Mouse (Mus musculus) heart, postnatal 36 days (tissue): ENCODE measurements around the gene Qpctl. TPM values are rescaled to one million over a fixed set of nuclear protein-coding genes. Genes with fewer than 3 reads are reported as not detected.
"Not testable (repeated sequence)": the region's sequence is repeated elsewhere in the genome, so short reads cannot be mapped to it uniquely, and the experiment has no call there.

Experiments used
- DNase-seq, 2 experiments: peaks; one replicate each; pipeline ENCODE4 v3.0.0; 2021 to 2022
- intact Hi-C: fragments of 180-260 bp; cut with DNase I; formaldehyde crosslinking; loops from one replicate; pipeline ENCODE4 v1.15.1; 2025
- total RNA-seq, 2 experiments: library from RNA; stranded (reverse); gene quantifications; 2 replicates each; pipeline ENCODE4 v1.2.3; 2021

Qpctl gene
- total RNA-seq, 2 experiments from 2014 or later: 3.8 to 4.8 TPM

DNA sequence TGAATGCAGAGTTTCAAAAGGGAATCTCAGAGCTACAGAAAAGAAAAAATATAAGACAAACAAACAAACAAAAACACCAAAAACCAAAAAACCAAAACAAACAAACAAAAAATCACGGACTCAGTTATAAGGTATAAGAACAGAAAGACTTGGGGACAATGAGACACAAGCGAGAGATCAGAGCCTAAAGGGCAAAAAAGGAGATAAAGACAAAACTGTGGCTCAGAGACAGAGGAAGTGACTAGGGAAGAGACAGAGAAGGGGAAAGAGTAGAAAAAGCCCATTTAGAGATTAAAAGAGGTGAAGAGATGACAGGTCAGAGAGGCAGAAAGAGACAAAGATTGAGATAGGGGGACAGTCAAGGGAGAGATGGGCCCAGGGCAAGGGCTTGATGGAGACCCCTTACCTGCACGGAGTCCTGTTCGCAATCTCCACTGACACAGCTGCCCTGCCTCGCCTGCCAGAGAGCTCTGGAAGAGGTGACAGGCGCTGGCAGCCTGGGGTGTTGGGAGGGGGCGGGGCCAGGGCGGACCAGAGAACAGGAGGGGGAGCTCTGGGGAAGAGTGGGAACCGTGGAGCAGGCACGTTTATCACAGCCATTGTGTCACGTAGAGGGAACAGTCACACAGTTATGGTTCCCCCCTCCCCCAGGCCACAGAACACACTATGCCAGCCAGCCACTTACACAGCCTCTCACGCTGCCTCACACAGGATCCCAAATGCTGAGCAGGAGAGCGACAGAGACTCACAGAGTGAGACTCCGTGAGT, 16.7 kb upstream of the Qpctl start, which contains the start of gene Gipr:
Gene Gipr (minus strand): TSS at position 472 of the 768 bp plus-strand sequence.
- intact Hi-C loops: no loop called here
- peak in 1 of 2 experiments; percentile 34 for DNase-seq

DNA sequence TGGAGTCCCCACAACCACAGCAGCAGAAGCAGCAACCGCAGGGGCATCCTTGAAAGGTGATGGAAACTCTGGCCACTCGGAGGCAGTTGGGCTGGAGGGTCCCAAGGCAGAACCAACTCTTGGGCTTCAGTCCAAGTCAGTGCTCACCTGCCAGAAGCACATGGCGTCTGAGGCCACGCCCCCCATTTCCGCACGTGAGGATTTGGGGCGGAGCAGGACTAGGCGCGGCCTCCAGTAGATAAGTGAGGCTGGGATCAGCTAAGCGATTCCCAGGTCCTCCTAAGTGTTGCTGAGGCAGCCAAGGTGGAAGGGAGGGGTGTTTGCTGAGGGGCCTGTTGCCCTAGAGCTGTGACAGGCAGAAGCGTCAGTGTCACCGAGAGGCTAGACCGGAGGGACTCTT, 15.9 kb upstream of the Qpctl start:
- intact Hi-C loops: no loop called here

DNA sequence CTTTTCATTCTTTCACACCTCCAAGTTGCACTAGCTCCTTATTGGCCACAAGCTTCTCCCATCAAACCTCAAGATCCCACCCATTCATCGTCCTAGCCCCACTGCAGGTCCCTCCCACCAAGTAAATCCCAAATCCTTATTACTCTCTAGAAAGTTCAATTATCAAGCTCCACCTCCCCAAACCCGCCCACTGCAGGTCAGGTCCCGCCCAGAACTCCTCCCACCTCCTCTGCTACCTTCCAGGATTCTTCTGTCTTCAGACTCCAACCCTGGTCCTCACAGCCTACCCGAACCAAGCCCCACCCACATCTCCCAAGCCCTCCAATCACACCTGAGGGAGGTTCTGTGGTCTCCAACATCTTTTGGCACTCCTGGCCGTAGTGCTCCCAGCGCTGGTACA, 15.1 kb upstream of the Qpctl start:
- intact Hi-C loops: no loop called here
- DNase-seq: no peak

More for the DNA sequence above, 15.9 kb upstream of the Qpctl start:
- no peak for DNase-seq

DNA sequence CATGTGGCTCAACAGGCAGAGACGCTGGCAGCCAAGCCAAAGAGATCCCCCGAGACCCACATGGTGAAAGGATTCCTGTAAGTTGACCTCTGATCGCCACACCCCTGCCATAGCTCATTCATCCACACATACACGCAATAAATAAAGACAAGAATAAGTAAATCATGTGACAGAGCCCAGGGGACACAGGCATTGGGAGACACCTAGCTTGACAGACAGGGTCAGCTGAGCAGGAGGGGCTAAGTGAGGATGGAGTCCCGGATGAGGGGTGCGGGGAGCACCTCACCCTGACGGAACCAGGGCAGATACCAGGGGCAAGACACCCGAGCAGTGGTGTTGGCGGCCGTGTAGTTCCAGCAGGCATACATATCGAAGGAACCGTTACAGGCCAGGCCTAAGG, 14.7 kb upstream of the Qpctl start:
- DNase-seq: no peak
- intact Hi-C loops: no loop called here

DNA sequence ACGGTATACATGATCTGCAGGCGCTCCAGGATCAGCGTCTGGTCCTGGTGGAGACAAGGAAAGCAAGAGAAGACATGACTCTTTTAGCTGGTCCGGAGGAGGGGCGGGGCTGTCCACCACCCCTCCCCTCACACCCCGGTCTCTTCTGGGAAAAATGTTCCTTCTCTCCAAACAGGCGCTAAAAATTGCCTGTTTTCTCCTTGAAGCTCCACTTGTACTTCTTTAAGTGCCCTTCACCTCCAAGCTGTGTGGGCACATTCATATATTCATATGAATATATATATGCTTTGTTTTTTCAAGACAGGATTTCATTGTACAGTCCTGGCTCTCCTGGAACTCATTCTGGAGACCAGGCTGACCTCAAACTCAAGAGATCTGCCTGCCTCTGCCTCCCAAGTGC, 13.8 kb upstream of the Qpctl start:
- DNase-seq: no peak
- intact Hi-C loops: no loop called here

DNA sequence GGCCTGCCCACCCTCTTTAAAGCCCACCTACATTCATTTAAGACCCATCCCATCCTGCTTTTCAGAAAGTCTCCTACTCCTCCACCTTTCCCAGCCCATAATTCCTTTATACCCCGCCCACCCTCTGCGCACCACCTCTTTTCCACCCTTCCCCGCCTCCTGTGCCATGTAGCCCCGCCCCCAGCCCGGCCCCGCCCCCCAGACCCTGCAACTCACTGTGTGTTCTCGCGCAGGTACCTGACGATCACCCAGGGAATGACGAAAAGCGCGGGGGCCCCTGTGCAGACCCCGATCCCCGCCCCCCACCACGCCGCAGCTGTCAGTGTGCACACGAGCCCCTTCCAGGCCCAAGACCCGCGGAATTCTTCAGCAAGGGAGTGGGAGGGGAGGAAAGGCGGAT, 11.0 kb upstream of the Qpctl start:
- intact Hi-C loops: no loop called here
- DNase-seq: no peak

DNA sequence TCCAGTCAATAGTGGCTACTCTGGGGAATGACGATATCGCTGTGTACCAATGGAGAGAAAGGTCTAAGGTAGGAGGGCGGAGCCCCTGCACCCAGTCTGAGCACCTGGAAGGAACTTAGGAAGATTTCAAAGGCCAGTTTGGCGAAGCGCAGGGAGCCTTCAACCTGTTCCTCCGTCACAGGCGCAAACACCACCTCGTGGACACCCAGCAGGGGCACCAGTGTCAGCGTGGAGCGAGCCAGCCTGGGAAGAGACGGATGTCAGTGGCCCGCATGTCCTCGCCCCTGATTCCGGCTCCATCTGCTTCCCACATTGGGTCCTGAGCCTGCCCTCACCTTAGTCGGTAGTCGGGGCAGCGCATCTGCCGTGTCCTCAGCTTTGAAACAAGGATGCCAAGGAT, 10.3 kb upstream of the Qpctl start:
- DNase-seq: no peak
- intact Hi-C loops: loop anchor here (5.0 kb wide), 1 partner anchor 138 kb away; no protein-coding TSS in a partner anchor

DNA sequence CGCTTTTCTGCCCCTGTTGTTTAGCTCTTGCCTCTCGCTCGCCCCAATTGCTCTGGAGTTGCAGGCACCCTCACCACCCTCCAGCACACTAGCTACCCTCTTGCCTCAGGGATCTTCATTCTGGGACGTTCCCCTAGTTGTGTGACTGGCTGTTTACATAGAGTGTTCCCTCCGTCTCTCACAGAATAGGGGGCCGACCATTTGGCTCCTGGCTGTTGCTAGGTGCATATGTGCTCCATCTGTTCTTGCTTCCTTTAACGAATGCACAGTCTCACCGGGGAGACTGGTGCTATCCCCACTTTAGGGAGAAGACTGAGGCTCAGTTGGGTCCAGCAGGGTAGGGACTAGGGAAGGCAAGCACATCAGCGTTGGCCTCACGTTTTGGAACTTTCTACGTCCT, 9.5 kb upstream of the Qpctl start:
- intact Hi-C loops: loop anchor here (5.0 kb wide), 1 partner anchor 139 kb away; no protein-coding TSS in a partner anchor
- no peak for DNase-seq

DNA sequence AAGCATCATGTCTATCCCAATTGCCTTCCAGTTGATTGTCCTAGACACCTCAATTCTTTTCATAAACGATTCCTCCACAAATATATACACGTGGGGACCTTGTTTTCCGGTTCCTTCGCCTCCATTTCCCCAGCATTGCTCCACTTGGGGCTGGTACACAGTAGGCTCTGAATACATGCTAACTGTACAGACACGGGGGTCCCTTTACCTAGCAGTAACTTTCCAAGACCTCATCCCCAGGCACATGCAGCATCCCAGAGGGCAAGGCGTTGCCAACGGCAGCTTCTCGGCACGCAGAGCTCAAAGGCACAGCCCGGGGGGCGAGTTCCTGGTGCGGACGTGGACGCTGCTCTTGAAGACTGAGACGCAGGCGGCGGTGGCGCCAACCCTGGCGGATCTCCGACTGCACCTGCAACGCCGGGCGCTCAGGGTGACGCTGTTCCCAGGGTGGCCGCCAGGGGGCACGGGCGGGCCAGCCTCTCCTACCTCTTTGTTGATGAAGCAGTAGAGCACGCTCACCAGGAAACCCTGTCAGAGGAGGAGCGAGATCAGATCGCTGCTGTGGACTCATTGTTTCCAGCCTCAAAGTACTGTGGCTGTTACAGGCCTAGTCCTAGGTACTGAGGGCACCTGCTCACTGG, 8.2 kb upstream of the Qpctl start:
- DNase-seq: peak; percentile 91 to 95
- intact Hi-C loops: loop anchor here (1.0 to 5.0 kb wide), 3 partner anchors 15 to 140 kb away; no protein-coding TSS in a partner anchor

DNA sequence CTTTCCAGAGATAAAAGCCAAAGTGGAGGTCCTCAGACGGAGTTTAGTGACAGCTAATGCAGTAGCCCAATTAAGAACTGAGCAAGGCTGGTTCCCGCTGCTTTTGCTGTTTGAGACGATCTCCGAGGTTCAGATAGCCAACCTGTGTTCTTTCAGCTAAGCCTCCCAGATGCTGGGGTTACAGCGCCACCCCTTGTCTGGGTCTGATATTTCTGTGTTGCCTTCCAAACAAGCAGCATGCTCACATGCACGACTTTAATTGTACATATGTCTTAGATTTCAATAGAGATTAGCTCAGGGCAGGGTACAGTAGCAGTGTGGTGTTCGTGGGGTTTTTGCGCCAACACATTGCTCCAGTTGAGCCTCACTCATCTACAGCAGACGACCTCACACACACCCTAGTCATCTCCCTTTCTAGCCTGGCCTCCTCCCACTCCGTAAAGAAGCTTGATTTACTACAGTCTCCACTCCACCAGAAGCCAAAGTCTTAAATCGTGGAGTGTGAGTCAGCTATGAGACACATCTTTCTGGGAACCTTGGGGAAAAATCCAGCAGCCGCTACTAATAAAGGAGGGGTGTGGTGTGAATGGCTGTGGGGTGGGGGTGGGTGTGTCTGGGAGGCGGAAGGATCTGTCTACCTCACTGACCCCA, 6.9 kb upstream of the Qpctl start:
- DNase-seq: no peak
- intact Hi-C loops: loop anchor here (2.0 to 5.0 kb wide), 2 partner anchors 53 to 141 kb away; no protein-coding TSS in a partner anchor

DNA sequence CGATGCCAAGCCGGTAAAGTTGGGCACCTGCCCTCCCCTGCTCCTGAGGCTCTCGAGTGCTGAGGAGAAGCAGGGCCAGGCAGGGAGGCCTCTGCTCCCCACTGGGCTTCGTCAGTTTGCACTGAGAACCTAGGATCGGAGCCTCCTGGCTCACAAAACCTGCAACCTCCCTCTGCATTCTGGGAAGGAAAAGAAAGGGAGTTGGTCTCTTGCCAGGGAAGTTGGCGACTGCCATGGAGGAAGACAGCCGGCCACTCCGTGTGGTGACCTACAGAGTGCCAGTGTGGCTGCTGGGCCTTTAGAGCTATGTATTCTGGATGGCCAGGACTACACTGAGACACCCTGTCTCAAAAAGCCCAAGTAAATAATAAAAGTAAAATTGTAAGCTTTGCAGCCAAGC, 5.7 kb upstream of the Qpctl start:
- intact Hi-C loops: loop anchor here (5.0 kb wide), 1 partner anchor 143 kb away; no protein-coding TSS in a partner anchor
- no peak for DNase-seq

DNA sequence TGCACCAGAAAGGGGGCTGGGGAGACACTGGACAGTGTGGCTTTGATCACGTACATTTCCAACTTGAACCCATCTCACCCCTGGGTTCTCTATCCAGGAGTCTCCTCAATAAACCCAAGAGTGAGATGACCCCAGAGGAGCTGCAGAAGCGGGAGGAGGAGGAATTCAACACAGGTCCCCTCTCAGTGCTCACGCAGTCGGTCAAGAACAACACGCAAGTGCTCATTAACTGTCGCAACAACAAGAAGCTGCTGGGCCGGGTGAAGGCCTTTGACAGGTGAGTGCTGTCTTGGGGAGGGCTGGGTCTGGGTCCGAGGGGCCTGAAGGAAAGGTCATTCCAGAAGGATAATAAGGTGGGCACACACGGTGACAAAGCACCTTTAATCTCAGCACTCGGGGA, 2.0 kb upstream of the Qpctl start:
- DNase-seq, intact Hi-C loops: not testable (repeated sequence)

DNA sequence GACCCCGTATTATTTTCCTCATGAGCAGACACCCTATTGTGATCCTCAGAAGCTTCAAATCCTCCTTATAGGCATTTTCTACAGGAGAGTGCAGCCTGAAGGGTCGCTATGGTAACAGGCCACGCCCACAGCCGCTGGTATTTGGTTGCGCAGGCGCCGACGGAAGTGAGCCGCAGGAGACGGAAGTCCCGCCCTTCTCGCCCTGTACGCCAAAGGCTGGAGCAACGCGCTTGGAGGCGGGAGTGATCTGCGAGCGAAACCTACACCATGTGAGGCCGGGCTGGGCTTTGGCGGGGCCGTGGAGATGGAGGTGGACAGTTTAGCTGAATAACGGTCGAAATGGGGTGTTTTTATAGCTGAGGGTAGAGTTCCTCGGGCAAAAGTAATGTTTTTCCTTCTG, 535 bp upstream of the Qpctl start, which contains the start of gene Snrpd2:
Gene Snrpd2 (plus strand): TSS at position 97 of the 400 bp plus-strand sequence.
- intact Hi-C loops: no loop called here
- DNase-seq: peak; percentile 97 to 99

DNA sequence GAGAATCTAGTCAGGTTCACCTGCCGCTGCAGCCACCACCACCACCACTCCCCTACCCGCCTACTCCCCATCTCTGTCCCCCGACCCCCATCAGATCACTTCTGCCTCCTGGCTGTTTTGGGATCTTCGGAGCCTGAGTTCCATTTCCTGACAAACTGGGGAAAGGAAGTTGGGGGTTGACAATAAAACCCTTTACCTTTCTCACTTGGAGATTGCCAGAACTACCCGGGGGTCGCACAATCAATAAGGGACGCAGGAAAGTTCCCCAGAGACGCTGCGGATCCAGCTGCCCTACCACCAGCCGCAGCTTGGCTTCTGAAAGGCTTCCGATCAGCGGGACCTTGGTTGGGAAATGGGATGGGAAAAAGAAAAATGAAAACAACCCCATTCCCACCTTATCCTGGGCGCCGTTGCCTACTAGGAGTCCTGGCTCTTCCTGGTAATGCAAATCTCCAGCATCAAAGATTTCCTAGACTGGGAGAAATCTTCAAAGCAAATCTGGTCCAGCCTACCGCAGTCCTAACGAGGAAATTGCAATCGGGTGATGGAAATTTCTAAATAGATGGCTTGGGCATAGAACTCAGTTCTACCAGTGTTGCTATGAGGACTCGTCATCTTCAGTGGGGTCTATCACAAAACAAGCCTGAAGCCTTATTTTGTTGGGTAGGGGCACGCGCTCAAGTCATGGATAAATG, 764 bp downstream of the Qpctl start:
- intact Hi-C loops: loop anchor here (1.0 kb wide), 1 partner anchor 14 kb away; no protein-coding TSS in a partner anchor

DNA sequence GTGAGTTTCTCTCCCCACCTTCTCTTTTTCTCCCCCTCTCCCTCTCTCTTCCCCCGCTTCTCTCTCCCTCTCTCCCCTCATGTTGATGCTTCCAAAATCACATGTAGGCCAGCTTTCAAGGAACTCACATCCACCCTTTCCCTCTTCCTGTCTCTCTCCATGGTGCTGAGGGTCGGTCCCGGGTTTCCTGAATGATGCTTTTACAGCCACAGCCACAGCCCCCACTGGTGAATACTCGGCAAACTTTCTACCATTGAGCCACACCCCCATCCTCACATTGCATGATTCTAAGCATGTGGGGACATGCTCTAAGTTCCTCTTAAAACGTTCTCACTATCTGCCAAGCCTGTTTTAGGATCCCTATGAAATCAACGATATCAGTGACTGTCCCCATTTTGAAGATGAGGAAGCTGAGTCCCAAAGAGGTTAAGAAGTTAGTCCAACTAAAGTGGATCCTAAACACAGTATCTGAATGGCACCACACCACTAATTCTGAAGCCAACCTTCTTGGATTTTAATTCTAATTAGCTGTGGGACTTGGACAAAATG, 1.5 kb downstream of the Qpctl start:
- intact Hi-C loops: loop anchor here (1.0 kb wide), 1 partner anchor 13 kb away; no protein-coding TSS in a partner anchor
- DNase-seq: no peak

More for the DNA sequence above, 764 bp downstream of the Qpctl start:
- DNase-seq: no peak

DNA sequence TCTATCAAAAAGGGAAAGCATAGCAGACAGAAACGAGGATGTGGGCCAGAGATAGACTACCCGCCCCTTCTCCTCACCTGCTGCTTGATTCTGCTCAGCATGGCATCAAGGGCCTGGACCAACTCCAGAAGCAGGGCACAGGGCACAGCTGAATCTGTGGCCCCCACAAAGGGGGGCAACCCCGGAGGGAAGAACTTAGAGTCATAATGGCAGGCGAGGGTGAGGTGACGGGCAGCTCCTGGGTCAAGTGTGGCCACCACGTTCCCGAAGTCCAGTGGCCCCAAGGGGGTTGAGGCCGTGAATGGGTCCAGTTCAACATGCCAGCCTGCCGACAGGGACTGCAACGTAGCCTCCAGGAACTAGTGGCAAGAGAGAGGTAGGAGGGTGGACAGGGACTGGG, 2.3 kb downstream of the Qpctl start:
- intact Hi-C loops: no loop called here
- no peak for DNase-seq

DNA sequence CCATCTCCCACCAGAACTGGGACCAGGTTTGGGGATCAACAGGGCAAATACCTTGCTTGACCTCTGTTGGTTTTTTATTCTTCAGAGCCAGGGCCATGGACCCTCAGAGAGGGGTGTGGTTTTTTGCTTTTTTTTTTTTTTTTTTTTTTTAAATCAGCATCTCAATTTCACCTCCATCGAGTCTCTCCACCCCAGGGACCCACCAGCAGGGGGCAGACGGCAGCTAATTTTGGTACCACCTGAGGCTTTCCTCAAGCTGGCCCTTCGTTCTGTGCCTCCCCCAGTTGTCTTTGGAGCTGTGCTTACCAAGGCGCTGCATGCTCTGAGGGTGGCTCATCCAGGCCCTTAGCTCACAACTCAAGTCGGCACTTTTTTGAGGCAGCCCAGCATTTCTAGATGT, 11.7 kb downstream of the Qpctl start:
- intact Hi-C loops: no loop called here
- peak in 1 of 2 experiments; percentile 53 for DNase-seq

DNA sequence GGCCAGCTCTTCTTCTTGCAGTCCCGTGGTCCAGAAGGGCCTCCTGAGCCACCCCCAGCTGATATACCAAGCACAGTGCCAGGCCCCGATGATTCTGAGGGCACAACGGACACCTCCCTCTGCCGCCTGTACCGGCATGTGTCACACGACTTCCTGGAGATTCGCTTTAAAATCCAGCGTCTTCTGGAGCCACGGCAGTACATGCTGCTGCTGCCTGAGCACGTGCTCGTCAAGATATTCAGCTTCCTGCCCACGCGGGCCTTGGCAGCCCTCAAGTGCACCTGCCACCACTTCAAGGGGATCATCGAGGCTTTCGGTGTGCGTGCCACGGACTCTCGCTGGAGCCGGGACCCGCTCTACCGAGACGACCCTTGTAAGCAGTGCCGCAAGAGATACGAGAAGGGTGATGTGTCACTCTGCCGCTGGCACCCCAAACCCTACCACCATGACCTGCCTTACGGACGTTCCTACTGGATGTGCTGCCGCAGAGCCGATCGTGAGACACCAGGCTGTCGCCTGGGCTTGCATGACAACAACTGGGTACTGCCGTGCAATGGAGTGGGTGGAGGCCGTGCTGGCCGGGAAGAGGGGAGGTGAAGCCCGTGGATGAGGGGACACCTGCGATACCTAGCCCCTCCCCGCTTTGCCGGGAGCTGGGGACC, 12.3 kb downstream of the Qpctl start:
- no peak for DNase-seq
- intact Hi-C loops: no loop called here

DNA sequence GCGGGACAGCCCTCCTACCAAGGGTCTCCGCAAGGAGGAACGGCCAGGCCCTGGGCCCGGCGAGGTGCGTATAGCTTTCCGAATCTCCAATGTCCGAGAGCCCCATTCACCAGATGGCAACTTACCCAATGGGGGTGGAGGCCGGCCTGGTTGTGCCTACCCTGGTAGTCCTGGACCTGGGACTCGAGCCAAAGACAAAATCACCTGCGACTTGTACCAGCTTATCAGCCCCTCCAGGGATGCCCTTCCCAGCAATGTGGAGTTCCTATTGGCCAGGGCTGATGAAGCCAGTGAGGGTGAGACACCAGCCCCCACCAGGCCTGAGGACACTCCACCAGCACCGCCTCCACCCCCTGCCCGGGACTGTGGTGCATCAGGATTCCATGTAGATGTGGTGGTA, 12.9 kb downstream of the Qpctl start:
- no peak for DNase-seq
- intact Hi-C loops: no loop called here
